Mouse (Mus musculus) CD4-positive naive resting alpha-beta T cell, adult 76 days (primary cell): Measurements from ENCODE around the gene Gm15127. TPM values are rescaled to one million over a fixed set of nuclear protein-coding genes. Genes with fewer than 3 reads are reported as not detected.

Experiments
- total RNA-seq: library from RNA; stranded (reverse); gene quantifications from one replicate; pipeline ENCODE4 v1.2.4, GENCODE M21; 2023

Gm15127 gene
- not detected for total RNA-seq

DNA sequence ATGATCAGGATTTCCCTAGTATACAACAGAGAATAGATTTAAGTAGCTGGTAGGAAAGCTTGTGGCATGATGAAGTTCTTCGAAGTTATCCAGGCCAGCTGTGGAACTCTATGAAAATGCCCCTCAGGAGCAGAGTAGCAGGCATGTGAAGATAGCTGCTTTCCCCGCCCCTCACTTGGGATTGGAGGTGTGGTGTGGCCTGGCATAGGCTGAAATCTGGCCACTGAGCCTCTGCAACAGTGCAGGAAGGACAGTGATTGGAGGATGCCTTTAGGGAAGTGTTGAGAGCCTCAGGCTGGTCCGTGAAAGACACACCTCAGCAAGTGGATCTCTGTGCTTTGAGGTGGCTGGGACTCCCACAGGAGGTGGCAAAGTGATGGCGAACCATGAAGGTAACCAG is at the start of gene Gm15127:
Gene Gm15127, plus strand, starts transcription at position 301 of the 400 bp plus-strand sequence.

DNA sequence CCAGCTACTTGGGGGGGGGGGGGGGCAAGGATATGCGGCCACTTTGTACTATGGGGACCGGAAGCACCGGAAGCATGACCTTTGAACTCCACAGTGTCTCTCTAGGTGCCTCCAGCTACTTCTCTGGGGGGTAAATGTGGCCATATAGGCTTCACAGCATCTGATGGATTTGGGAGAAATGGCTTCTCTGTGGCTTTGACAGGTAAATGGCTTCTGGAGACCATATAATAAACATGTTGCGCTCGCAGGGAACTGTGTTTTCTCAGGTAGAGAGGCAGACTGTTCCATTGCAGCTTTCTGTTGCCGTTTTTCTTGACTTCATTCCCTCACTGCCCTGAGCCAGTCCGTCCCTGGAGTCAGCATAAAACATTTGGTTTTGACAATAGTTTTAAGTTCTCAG is 48.3 kb upstream of the Gm15127 start, which contains the start of gene Gm8334:
Gene Gm8334, minus strand, starts transcription at position 101 of the 400 bp plus-strand sequence.

Other genes with a start within 250 kb of the Gm15127 start
- not detected for gene Gm15114, start 174.6 kb upstream of the Gm15127 start, total RNA-seq
- not detected for gene Gm8334, start 48.4 kb upstream of the Gm15127 start, total RNA-seq
- gene Luzp4, start 194.0 kb downstream of the Gm15127 start, total RNA-seq: not detected